Mouse (Mus musculus): Measurements from ENCODE around the gene Xrcc1.

- TF ChIP-seq CTCF (IDR thresholded peaks at IDR 0.05; ENCODE audit: extremely low read depth, insufficient read depth, insufficient read length, insufficient replicate concordance) (no peak), POLR2A (IDR thresholded peaks at IDR 0.05; ENCODE audit: low read depth, low read length) (no peak)
Observed at GRCm38 (mm10) chr7:24538701-24539100, 7.4 kb upstream of the Xrcc1 start.

All from spleen, adult 2 months (tissue).